Mouse (Mus musculus) heart, embryonic 16.5 days (tissue): ENCODE measurements around the gene Rbfox2. TPM values are rescaled to one million over a fixed set of nuclear protein-coding genes. Genes with fewer than 3 reads are reported as not detected.
A peak's percentile ranks its signal among the peaks of the same experiment; 100 is the strongest.

ENCODE experiments used
- ATAC-seq: fragments of 200-750 bp; cut with Nextera tagmentation; replicated peaks from 2 replicates; pipeline ENCODE4 v1.8.0; 2017; ENCODE audit warnings: moderate number of reproducible peaks; ENCODE audit not compliant: insufficient read depth, low FRiP score; ENCODE audit errors: extremely low read depth
- H3K27ac ChIP-seq: fragments of 300-500 bp; sonication (generic); 2 replicates; pipeline ENCODE4 v1.5.1; 2014; ENCODE audit warnings: mild to moderate bottlenecking, low read length, control low read depth, moderate library complexity
- H3K27me3 ChIP-seq: fragments of 300-500 bp; sonication (generic); 2 replicates; pipeline ENCODE4 v1.6.1; 2014; ENCODE audit warnings: low read length, mixed read lengths; ENCODE audit not compliant: control insufficient read depth, insufficient read depth
- H3K36me3 ChIP-seq: fragments of 300-500 bp; sonication (generic); 2 replicates; pipeline ENCODE4 v1.6.1; 2014; ENCODE audit not compliant: control insufficient read depth, insufficient read depth
- H3K4me1 ChIP-seq: fragments of 300-500 bp; sonication (generic); 2 replicates; pipeline ENCODE4 v1.6.1; 2014; ENCODE audit warnings: low read length, mixed read lengths; ENCODE audit not compliant: control insufficient read depth, insufficient read depth
- H3K4me2 ChIP-seq: fragments of 300-500 bp; sonication (generic); 2 replicates; pipeline ENCODE4 v1.6.1; 2014; ENCODE audit warnings: low read depth, mild to moderate bottlenecking, control low read depth, low read length
- H3K4me3 ChIP-seq: fragments of 300-500 bp; sonication (generic); 2 replicates; pipeline ENCODE4 v1.5.1; 2014; ENCODE audit warnings: mild to moderate bottlenecking, control low read depth, low read length
- H3K9ac ChIP-seq: fragments of 300-500 bp; sonication (generic); 2 replicates; pipeline ENCODE4 v1.6.1; 2014; ENCODE audit warnings: low read length, control low read depth
- H3K9me3 ChIP-seq: fragments of 300-500 bp; sonication (generic); replicated peaks from 2 replicates; pipeline ENCODE4 v1.6.1; 2016; ENCODE audit warnings: low read length; ENCODE audit not compliant: control insufficient read depth
- WGBS: fragments of 180-500 bp; shearing (Covaris S2); extraction: QIAGEN DNeasy Blood & Tissue Kit; methylation state at CpG from one replicate; pipeline ENCODE4 v1.1.7; 2014; 5-methylcytosine and 5-hydroxymethylcytosine counted together
- polyA plus RNA-seq: library from polyadenylated mRNA; unstranded; fragments of >200 nt; fragmentation: Nextera tagmentation; extraction: Ambion mirVana; gene quantifications from 2 replicates; pipeline ENCODE4 v1.2.1, GENCODE M21; 2015

Rbfox2 gene
- polyA plus RNA-seq, 1 experiment from 2014 or later: 61.8 TPM

- H3K4me1 ChIP-seq: peaks cover 5% of the 10 kb centered on the region
- peaks cover 5% of the 10 kb centered on the region for H3K9me3 ChIP-seq
- no peak overlapping the region for H3K4me2 ChIP-seq
- WGBS: 95% methylated on average over 10 of the region's 10 CpGs
- no peak overlapping the region for H3K9ac ChIP-seq
- no peak for ATAC-seq
- no peaks in the 10 kb centered on the region for H3K27me3 ChIP-seq
- peaks cover 26% of the 10 kb centered on the region for H3K36me3 ChIP-seq
- H3K4me3 ChIP-seq: no peak overlapping the region
- H3K27ac ChIP-seq: no peak overlapping the region
Observed at GRCm38 (mm10) chr15:77134483-77134882, 172.3 kb downstream of the Rbfox2 start.

DNA sequence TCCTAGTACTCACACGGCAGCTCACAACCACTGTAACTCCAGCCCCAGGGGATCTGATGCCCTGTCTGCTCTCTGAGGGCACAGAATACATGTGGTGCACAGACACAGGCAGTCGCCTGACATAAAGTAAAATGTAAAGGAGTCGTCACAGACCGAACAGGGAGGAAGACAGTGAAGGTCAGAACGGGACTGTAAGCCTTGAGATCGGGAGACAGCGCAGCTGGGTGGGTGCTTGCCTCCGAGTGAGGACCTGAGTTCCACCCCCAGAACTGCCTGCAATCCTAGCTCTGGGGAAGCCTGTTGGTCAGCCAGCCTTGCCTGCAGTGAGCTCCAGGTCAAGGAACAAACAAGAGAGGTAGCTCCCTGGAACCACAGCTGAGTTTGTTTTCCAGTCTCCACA is 177.7 kb downstream of the Rbfox2 start:
- 81% methylated on average over 8 of the region's 8 CpGs for WGBS
- H3K9me3 ChIP-seq: peaks cover under 1% of the 10 kb centered on the region; the same call in 1 of the 2 replicates
- H3K4me1 ChIP-seq: no peaks in the 10 kb centered on the region
- peaks cover 14% of the 10 kb centered on the region for H3K36me3 ChIP-seq
- no peak overlapping the region for H3K9ac ChIP-seq
- H3K4me2 ChIP-seq: no peak overlapping the region
- no peak for ATAC-seq
- H3K27ac ChIP-seq: no peak overlapping the region
- H3K4me3 ChIP-seq: no peak overlapping the region
- no peaks in the 10 kb centered on the region for H3K27me3 ChIP-seq

GRCm38 (mm10) chr15:77127737-77128136 is 179.1 kb downstream of the Rbfox2 start:
- Histone ChIP-seq H3K36me3 (peaks cover 14% of the 10 kb centered on the region), H3K4me2 (no peak overlapping the region), H3K4me1 (peaks cover 8% of the 10 kb centered on the region), H3K9ac (no peak overlapping the region), H3K9me3 (no peaks in the 10 kb centered on the region), H3K27ac (no peak overlapping the region), H3K4me3 (no peak overlapping the region), H3K27me3 (no peaks in the 10 kb centered on the region)
- ATAC-seq: no peak
- 78% methylated on average over 2 of the region's 2 CpGs for WGBS

DNA sequence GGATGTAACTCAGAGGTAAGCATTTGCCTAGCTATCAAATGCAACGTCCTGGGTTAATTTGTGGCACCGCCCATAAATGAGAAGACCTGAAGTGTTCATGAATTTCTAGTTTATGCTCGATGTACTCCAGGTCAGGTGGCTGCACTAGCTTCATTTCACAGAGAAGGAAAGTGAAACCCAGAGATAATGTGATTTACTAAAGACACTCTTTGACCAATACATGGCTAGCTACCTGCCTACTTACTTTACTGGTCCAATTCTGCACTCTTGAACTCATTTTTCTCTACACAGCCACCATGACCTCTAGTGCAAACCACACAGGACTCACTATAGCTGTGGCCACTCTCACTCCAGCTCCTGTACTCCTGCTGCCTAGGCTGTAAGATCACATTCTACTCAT is 180.1 kb downstream of the Rbfox2 start:
- Histone ChIP-seq H3K27ac (no peak overlapping the region), H3K36me3 (peaks cover 4% of the 10 kb centered on the region; the same call in 1 of the 2 replicates), H3K4me1 (peaks cover 8% of the 10 kb centered on the region), H3K4me3 (no peak overlapping the region), H3K27me3 (no peaks in the 10 kb centered on the region), H3K9me3 (no peaks in the 10 kb centered on the region), H3K9ac (no peak overlapping the region), H3K4me2 (no peak overlapping the region)
- 79% methylated on average over 3 of the region's 3 CpGs for WGBS
- ATAC-seq: no peak

DNA sequence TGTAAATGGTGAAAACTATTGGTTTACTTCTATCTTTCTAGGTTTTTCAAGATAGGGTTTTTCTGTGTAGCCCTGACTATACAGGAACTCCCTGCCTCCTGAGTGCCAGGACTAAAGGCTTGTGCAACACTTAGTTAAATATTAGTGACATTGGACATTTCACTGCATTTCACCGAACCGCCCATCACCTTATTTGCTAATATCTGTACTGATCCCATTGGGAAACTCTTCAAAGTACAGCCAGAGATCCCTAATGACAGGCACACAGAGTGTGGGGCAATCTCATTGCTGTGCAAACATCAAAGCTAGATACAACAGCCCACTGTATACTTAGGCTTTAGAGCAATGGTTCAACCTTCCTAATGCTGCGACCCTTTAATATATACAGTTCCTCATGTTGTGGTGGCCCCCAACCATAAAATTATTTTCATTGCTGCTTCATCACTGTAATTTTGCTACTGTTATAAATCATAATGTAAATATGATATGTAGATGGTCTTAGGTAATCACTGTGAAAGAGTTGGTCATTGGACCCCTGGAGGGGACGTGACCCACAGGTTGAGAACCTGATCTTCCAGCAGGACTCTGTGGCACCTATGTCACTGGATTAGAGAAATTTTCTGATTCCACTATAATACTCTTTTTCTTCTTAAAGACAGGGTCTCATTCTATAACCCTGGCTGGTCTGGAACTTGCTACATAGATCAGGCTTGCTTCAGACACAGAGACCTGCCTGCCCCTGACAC is 182.3 kb downstream of the Rbfox2 start:
- H3K9ac ChIP-seq: no peak overlapping the region
- WGBS: 91% methylated on average over 4 of the region's 4 CpGs
- H3K4me1 ChIP-seq: peaks cover 8% of the 10 kb centered on the region
- no peak overlapping the region for H3K4me3 ChIP-seq
- no peak overlapping the region for H3K27ac ChIP-seq
- H3K4me2 ChIP-seq: no peak overlapping the region
- no peaks in the 10 kb centered on the region for H3K9me3 ChIP-seq
- no peak for ATAC-seq
- 0 out of 2 replicates have a peak, but pooled peaks cover 2% of the 10 kb centered on the region for H3K36me3 ChIP-seq
- H3K27me3 ChIP-seq: no peaks in the 10 kb centered on the region

DNA sequence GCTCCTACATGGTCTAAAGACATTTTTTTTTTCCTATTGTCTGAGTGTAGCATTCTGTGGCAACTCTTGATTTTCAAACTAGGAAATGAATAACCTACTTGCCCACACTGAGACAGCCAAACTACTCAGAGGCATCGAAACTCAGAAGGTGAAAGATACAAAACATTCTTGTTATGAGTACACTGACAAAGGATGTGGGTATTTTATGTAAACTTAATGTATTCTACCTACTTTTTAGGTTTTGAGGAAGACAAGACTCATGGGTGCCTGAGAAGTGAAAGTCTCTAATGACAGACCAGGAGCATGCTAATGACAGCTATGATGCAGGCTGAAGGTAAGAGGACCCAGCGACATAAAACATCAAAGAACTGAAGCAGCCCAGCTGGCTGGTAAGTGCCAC is 184.0 kb downstream of the Rbfox2 start:
- H3K4me3 ChIP-seq: no peak overlapping the region
- H3K27me3 ChIP-seq: no peaks in the 10 kb centered on the region
- no peaks in the 10 kb centered on the region for H3K9me3 ChIP-seq
- no peak for ATAC-seq
- H3K27ac ChIP-seq: no peak overlapping the region
- 52% methylated on average over 2 of the region's 2 CpGs for WGBS
- H3K36me3 ChIP-seq: peaks cover 6% of the 10 kb centered on the region; the same call in 1 of the 2 replicates
- peaks cover 13% of the 10 kb centered on the region for H3K4me1 ChIP-seq
- H3K9ac ChIP-seq: no peak overlapping the region
- H3K4me2 ChIP-seq: no peak overlapping the region

DNA sequence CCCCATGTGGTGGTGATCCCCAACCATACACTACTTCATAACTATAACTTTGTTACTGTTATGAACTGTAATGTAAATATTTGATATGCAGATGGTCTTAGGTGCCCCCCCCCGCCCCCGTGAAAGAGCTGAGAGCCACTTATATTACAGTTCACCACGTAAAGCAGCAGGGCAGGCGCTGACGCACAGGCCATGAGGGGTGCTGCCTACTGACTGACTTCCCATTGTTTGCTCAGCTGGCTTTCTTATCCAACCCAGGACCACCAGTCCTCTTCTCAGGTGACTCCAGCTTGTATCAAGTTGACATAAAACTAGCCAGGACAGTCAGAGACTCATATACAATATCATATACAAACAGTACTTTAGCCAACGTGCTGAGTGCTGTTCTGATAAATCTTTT is 184.6 kb downstream of the Rbfox2 start:
- Histone ChIP-seq H3K9ac (no peak overlapping the region), H3K4me2 (no peak overlapping the region), H3K9me3 (no peaks in the 10 kb centered on the region), H3K27me3 (no peaks in the 10 kb centered on the region), H3K4me3 (no peak overlapping the region), H3K4me1 (peaks cover 17% of the 10 kb centered on the region), H3K27ac (no peak overlapping the region), H3K36me3 (peaks cover 6% of the 10 kb centered on the region; the same call in 1 of the 2 replicates)
- 68% methylated on average over 6 of the region's 6 CpGs for WGBS
- no peak for ATAC-seq

- Histone ChIP-seq H3K4me3 (no peak overlapping the region), H3K27ac (no peak overlapping the region), H3K4me2 (no peak overlapping the region), H3K36me3 (peaks cover 15% of the 10 kb centered on the region), H3K9me3 (no peaks in the 10 kb centered on the region), H3K27me3 (no peaks in the 10 kb centered on the region), H3K9ac (no peak overlapping the region), H3K4me1 (peaks cover 37% of the 10 kb centered on the region)
- WGBS: 98% methylated on average over 7 of the region's 7 CpGs
- no peak for ATAC-seq
Observed at GRCm38 (mm10) chr15:77119666-77120065, 187.1 kb downstream of the Rbfox2 start.

DNA sequence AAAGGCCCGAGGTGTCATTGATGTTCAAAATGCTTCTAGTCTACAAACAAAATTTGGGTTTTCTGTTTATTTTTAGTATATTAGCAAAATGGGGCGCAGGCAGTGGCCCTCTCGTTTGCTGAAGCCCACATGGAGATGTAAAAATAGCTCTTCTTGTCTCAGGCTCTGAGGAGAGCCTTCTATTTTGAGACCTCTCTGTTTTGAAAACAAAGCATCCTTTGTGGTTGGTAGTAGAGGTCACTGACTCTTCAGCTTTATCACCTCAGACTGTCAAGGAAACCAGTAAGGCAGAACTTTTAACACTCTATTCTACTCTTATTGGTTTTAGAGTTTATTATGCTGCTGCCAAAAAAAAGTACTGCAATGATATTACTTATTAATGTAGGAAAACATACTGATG is 189.6 kb downstream of the Rbfox2 start:
- ATAC-seq: 0 out of 2 replicates have a peak, but pooled peaks have one; percentile 67
- no peaks in the 10 kb centered on the region for H3K27me3 ChIP-seq
- H3K27ac ChIP-seq: peak overlapping the region; percentile 74
- no peak overlapping the region for H3K4me3 ChIP-seq
- H3K36me3 ChIP-seq: peaks cover 22% of the 10 kb centered on the region
- H3K4me2 ChIP-seq: peak overlapping the region; percentile 15; the same call in 1 of the 2 replicates
- peak overlapping the region; percentile 44 for H3K9ac ChIP-seq
- no peaks in the 10 kb centered on the region for H3K9me3 ChIP-seq
- peaks cover 29% of the 10 kb centered on the region for H3K4me1 ChIP-seq
- 16% methylated on average over 3 of the region's 3 CpGs for WGBS
